Mouse (Mus musculus) T-helper 2 cell (primary cell): ENCODE data around the gene Stxbp6.

ENCODE experiments used
- in situ Hi-C: fragments of 300-600 bp; cut with MboI, MseI; formaldehyde crosslinking; loops from one replicate; pipeline ENCODE4 v1.15.1; 2025; ENCODE audit warnings: high pct_unique_total_duplicates

The Stxbp6 gene

GRCm38 (mm10) chr12:44996897-44997296, 77.6 kb downstream of the Stxbp6 start:
- in situ Hi-C loops = no loop called here

DNA sequence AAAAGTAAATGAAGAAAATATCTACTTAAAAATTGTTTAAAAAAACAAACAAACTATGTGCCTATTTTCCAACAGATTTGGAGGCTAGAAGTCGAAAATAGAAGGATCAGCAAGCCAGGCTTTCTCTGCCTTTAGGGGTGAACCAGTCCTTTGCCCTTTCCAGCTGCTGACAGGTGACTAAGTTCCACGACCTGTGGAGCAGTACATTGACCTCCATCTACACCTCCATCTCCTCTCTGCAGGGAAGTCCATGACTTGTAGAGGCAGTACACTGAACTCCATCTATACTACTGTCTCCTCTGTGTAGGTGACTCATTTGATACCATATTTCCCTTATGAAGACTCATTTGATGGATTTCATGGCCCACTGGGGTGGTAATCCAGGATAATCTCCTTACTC, 78.2 kb downstream of the Stxbp6 start:
- in situ Hi-C loops = no loop called here

DNA sequence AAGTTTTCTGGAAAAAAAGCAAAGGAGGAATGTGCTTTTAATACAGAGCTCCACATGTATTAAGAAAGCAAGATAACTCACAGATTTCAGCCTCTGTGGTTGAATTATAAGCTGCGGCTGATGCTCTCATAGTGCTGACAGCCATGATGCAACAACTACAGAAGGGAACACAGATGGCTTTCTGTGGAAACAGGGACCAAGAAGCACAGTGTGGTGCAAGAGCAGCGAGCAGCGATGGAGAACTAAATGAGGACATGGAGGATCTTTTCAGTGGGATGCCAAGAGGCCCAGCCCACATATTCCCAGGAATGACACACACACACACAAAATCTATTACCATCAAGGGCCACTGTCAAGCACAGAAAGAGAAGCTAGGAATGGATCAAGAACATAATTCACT, 81.1 kb downstream of the Stxbp6 start:
- in situ Hi-C loops = no loop called here

- in situ Hi-C loops = no loop called here
Measured at GRCm38 (mm10) chr12:44992847-44993246, 81.7 kb downstream of the Stxbp6 start.

GRCm38 (mm10) chr12:44990379-44990778, 84.1 kb downstream of the Stxbp6 start:
- in situ Hi-C loops = no loop called here

DNA sequence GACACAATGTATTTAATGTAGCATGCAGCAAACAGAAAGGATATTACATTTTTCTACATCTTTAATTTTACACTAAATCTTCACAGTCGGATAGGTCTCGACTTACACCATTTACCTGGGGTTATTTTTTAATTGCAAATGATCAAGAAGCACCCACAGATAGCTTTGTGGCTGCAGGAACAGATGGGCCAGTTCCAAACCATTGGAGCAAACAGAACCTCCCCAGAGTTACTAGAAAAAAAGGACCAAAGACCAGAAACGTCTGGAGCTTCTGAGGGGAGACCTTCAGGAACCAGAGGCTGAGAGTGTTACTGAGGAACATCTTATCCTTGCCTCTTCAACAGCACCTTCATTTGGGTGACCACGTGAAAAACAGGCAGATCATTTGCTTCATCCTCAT, 85.5 kb downstream of the Stxbp6 start:
- in situ Hi-C loops = no loop called here

- in situ Hi-C loops = no loop called here
Measured at GRCm38 (mm10) chr12:44987762-44988161, 86.7 kb downstream of the Stxbp6 start.

- in situ Hi-C loops = no loop called here
Measured at GRCm38 (mm10) chr12:44979316-44979848, 95.1 kb downstream of the Stxbp6 start.

- in situ Hi-C loops = no loop called here
Measured at GRCm38 (mm10) chr12:44975266-44975665, 99.2 kb downstream of the Stxbp6 start.

- in situ Hi-C loops = no loop called here
Measured at GRCm38 (mm10) chr12:44971477-44971876, 103.0 kb downstream of the Stxbp6 start.

DNA sequence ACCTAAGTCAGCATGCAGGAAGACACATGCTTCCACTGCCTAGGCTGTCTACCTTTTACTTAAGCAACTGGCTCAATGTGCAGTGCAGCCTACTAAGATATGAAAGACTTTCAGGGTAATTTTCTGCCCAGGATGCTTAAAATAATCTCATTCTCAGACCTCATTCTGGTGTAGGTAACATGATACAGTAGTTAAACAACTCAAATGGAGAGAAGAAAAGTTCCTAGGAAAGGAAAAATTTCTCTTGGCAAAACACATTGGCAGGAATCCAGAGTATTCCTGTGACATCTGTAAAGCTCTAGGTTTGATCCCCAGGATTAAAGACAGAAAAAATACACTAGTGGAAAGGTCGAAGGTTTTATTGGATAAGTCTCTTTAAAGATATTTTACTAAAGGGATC, 107.1 kb downstream of the Stxbp6 start:
- in situ Hi-C loops = no loop called here

DNA sequence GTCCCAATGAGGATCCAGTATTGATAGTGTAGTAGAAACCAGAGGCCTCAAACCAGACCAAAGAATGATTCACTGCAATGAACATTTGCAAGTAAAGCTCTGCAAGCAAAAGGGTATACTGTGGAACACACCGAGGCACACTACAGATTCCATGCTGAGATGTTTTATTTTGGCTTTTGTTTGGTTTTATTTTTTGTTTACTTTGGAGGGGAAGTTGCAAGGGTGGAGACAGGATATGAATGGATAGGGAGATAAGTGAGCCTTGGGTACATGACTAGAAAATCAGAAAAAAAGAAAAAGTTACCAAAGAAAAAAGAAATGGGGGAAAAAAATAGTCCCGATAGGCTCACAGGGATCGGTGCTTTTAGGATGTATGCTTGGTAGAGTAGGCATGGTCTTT, 117.0 kb downstream of the Stxbp6 start:
- in situ Hi-C loops = no loop called here

GRCm38 (mm10) chr12:44953121-44953520, 121.4 kb downstream of the Stxbp6 start:
- in situ Hi-C loops = no loop called here

DNA sequence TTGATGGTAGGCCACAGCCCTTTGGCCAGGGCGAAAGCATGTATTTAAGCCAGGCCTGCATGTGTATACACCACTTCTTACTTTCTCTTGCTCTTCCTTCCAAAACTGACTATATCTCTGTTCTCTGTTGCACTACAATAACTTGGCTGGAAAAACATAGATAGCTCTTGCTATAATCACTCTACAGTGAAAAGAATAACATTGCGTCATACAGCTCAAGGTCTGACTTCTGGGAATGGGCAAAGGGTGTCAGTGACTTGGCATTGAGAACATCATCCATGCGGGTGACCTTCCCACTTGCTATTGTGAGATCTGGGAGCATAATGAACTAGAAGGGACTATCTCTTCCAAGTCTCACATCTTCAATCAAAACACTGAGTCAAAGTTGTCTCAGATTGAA, 122.4 kb downstream of the Stxbp6 start:
- in situ Hi-C loops = no loop called here

GRCm38 (mm10) chr12:44950559-44950958, 124.0 kb downstream of the Stxbp6 start:
- in situ Hi-C loops = no loop called here

GRCm38 (mm10) chr12:44947823-44948222, 126.7 kb downstream of the Stxbp6 start:
- in situ Hi-C loops = no loop called here

DNA sequence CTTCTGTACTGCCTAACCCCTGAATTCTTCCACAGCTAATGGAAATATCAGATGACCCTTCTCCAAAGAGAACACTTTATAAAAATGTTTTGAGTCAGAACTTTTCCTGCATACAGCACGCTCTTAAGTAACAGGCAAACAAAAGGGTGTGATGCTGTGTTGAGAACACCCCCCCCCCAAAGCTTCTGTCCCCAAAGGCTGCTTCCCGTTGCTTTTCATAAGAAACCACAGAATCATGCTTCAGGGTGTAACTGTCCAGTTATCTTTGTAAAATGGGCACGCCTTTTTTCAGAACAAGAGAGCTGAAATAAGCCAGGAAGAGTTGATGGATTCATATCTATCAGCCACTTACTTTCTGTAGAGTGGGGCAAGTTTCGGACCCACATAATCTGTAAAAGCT, 134.2 kb downstream of the Stxbp6 start:
- in situ Hi-C loops = no loop called here

DNA sequence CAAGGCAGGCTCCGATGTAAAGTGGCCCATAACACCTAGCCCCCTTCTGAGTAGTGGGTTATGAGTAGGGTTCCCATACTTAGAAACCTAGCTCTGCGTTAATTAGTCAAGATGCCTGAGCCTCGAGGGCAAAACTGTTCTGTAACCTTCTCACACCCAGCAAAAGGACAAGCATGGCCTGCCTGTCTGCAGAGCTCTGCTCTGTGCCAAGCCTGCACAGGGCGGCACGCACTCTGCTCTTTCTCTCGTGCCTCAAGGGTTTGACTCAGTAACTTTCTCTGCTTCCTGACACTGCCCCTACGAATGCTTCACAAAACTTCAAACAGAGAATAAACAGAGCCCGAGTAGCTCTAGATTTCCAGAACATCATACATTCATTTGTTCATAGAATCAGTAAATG, 135.4 kb downstream of the Stxbp6 start:
- in situ Hi-C loops = no loop called here

- in situ Hi-C loops = no loop called here
Measured at GRCm38 (mm10) chr12:44932954-44933353, 141.6 kb downstream of the Stxbp6 start.

DNA sequence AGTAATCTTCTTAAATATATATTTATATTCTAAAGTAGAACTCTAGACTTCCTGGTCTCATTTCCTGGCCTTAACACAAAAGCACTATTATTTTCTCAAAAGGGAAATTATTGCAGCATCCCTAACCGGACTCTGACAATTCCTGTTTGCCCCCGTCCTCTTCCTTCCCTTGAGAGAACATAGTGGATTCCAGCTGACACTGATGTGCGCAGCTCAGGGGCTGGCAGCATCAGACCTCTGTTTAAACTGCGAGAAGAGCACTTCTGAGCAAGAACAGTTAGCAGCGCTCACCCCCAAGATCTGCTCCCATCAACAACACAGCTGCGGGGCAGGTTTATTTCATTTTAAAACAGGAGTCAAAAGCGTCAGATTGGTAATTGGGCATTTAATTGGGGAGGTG, 142.8 kb downstream of the Stxbp6 start:
- in situ Hi-C loops = no loop called here

DNA sequence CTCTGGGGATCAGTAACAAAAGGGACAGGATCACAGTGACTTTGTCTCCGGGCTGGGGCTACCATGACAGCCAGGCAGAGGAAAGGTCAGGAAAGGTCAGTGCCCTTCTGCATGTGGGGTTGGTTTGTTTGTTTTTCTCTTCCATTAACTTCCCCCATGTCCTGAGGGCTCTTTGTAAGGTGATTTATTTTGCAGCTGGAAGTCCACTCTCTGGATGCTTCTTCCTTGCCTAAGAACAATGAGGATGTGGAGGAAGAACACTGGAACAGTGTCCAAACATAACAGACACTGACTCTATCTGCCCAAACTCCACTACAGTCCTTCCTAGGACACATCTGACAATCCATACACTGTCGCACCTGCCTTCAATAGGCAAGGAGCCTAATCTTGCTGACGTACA, 146.1 kb downstream of the Stxbp6 start:
- in situ Hi-C loops = no loop called here

- in situ Hi-C loops = no loop called here
Measured at GRCm38 (mm10) chr12:44925901-44926300, 148.6 kb downstream of the Stxbp6 start.

GRCm38 (mm10) chr12:44923273-44923672, 151.2 kb downstream of the Stxbp6 start:
- in situ Hi-C loops = no loop called here

GRCm38 (mm10) chr12:44922241-44922640, 152.3 kb downstream of the Stxbp6 start:
- in situ Hi-C loops = no loop called here
